Mouse (Mus musculus): Measurements from ENCODE around the gene Leo1. TPM values are rescaled to one million over a fixed set of nuclear protein-coding genes. Genes with fewer than 3 reads are reported as not detected.
A peak's percentile ranks its signal among the peaks of the same experiment; 100 is the strongest.

Leo1 gene
- 1.0 and 1.3 TPM in 2 replicates for polyA plus RNA-seq (2012)

- H3K27me3 ChIP-seq (ENCODE audit: control insufficient read depth), result peaks cover 1% of the 10 kb centered on the region
- TF ChIP-seq GATA1 (IDR thresholded peaks at IDR 0.05; ENCODE audit: low read length) (no peak), TAL1 (IDR thresholded peaks at IDR 0.05; ENCODE audit: low read length) (no peak)
- peaks cover 17% of the 10 kb centered on the region for H3K36me3 ChIP-seq (ENCODE audit: control insufficient read depth)
- peaks cover 24% of the 10 kb centered on the region for H3K4me1 ChIP-seq (ENCODE audit: control insufficient read depth)
- peak within 1 kb of the TSS; percentile 83 for H3K4me3 ChIP-seq (replicated peaks)
- no peaks in the 10 kb centered on the region for H3K9me3 ChIP-seq (ENCODE audit: control insufficient read depth, low read length)
Measured at GRCm38 (mm10) chr9:75440796-75441666, at the start of gene Leo1. Leo1 (plus strand) TSS chr9:75441524.

GRCm38 (mm10) chr9:75393251-75393650 is 48.1 kb upstream of the Leo1 start:
- no peaks in the 10 kb centered on the region for H3K27me3 ChIP-seq (ENCODE audit: control insufficient read depth)
- H3K36me3 ChIP-seq (ENCODE audit: control insufficient read depth), result peaks cover 77% of the 10 kb centered on the region
- peaks cover 5% of the 10 kb centered on the region for H3K4me1 ChIP-seq (ENCODE audit: control insufficient read depth)
- H3K4me3 ChIP-seq (replicated peaks), result no peak overlapping the region
- H3K9me3 ChIP-seq (ENCODE audit: control insufficient read depth, low read length), result peaks cover 10% of the 10 kb centered on the region
- TF ChIP-seq GATA1 (IDR thresholded peaks at IDR 0.05; ENCODE audit: low read length), result no peak
- no peak for TF ChIP-seq TAL1 (IDR thresholded peaks at IDR 0.05; ENCODE audit: low read length)

GRCm38 (mm10) chr9:75395971-75396370 is 45.4 kb upstream of the Leo1 start:
- H3K4me1 ChIP-seq (ENCODE audit: control insufficient read depth), result peaks cover 10% of the 10 kb centered on the region
- H3K27me3 ChIP-seq (ENCODE audit: control insufficient read depth), result no peaks in the 10 kb centered on the region
- H3K4me3 ChIP-seq (replicated peaks), result no peak overlapping the region

GRCm38 (mm10) chr9:75399069-75399468 is 42.3 kb upstream of the Leo1 start:
- H3K36me3 ChIP-seq (ENCODE audit: control insufficient read depth), result peaks cover 33% of the 10 kb centered on the region
- no peaks in the 10 kb centered on the region for H3K27me3 ChIP-seq (ENCODE audit: control insufficient read depth)
- H3K9me3 ChIP-seq (ENCODE audit: control insufficient read depth, low read length), result peaks cover 5% of the 10 kb centered on the region
- H3K4me3 ChIP-seq (replicated peaks), result no peak overlapping the region
- TF ChIP-seq GATA1 (IDR thresholded peaks at IDR 0.05; ENCODE audit: low read length) (no peak), TAL1 (IDR thresholded peaks at IDR 0.05; ENCODE audit: low read length) (no peak)
- peaks cover 19% of the 10 kb centered on the region for H3K4me1 ChIP-seq (ENCODE audit: control insufficient read depth)

More at GRCm38 (mm10) chr9:75395971-75396370, 45.4 kb upstream of the Leo1 start:
- TF ChIP-seq TAL1 (IDR thresholded peaks at IDR 0.05; ENCODE audit: low read length) (no peak), GATA1 (IDR thresholded peaks at IDR 0.05; ENCODE audit: low read length) (no peak)
- Histone ChIP-seq H3K36me3 (ENCODE audit: control insufficient read depth) (peaks cover 58% of the 10 kb centered on the region), H3K9me3 (ENCODE audit: control insufficient read depth, low read length) (peaks cover 5% of the 10 kb centered on the region)

GRCm38 (mm10) chr9:75400639-75401038 is 40.7 kb upstream of the Leo1 start:
- peaks cover 21% of the 10 kb centered on the region for H3K36me3 ChIP-seq (ENCODE audit: control insufficient read depth)
- TF ChIP-seq TAL1 (IDR thresholded peaks at IDR 0.05; ENCODE audit: low read length) (no peak), GATA1 (IDR thresholded peaks at IDR 0.05; ENCODE audit: low read length) (no peak)

GRCm38 (mm10) chr9:75401593-75402504 is 39.5 kb upstream of the Leo1 start:
- peaks cover 16% of the 10 kb centered on the region for H3K4me1 ChIP-seq (ENCODE audit: control insufficient read depth)
- TF ChIP-seq GATA1 (IDR thresholded peaks at IDR 0.05; ENCODE audit: low read length), result no peak
- no peak for TF ChIP-seq TAL1 (IDR thresholded peaks at IDR 0.05; ENCODE audit: low read length)
- H3K9me3 ChIP-seq (ENCODE audit: control insufficient read depth, low read length), result peaks cover 5% of the 10 kb centered on the region
- peaks cover 12% of the 10 kb centered on the region for H3K36me3 ChIP-seq (ENCODE audit: control insufficient read depth)
- no peaks in the 10 kb centered on the region for H3K27me3 ChIP-seq (ENCODE audit: control insufficient read depth)
- no peak overlapping the region for H3K4me3 ChIP-seq (replicated peaks)

More at GRCm38 (mm10) chr9:75400639-75401038, 40.7 kb upstream of the Leo1 start:
- H3K27me3 ChIP-seq (ENCODE audit: control insufficient read depth), result no peaks in the 10 kb centered on the region
- H3K4me3 ChIP-seq (replicated peaks), result no peak overlapping the region
- H3K9me3 ChIP-seq (ENCODE audit: control insufficient read depth, low read length), result peaks cover 5% of the 10 kb centered on the region
- peaks cover 21% of the 10 kb centered on the region for H3K4me1 ChIP-seq (ENCODE audit: control insufficient read depth)

GRCm38 (mm10) chr9:75403520-75403919 is 37.8 kb upstream of the Leo1 start:
- Histone ChIP-seq H3K27me3 (ENCODE audit: control insufficient read depth) (no peaks in the 10 kb centered on the region), H3K4me1 (ENCODE audit: control insufficient read depth) (peaks cover 24% of the 10 kb centered on the region), H3K36me3 (ENCODE audit: control insufficient read depth) (peaks cover 2% of the 10 kb centered on the region), H3K9me3 (ENCODE audit: control insufficient read depth, low read length) (peaks cover under 1% of the 10 kb centered on the region), H3K4me3 (replicated peaks) (no peak overlapping the region)
- TF ChIP-seq GATA1 (IDR thresholded peaks at IDR 0.05; ENCODE audit: low read length) (no peak), TAL1 (IDR thresholded peaks at IDR 0.05; ENCODE audit: low read length) (no peak)

- no peaks in the 10 kb centered on the region for H3K9me3 ChIP-seq (ENCODE audit: control insufficient read depth, low read length)
- no peak overlapping the region for H3K4me3 ChIP-seq (replicated peaks)
- no peaks in the 10 kb centered on the region for H3K27me3 ChIP-seq (ENCODE audit: control insufficient read depth)
- H3K4me1 ChIP-seq (ENCODE audit: control insufficient read depth), result peaks cover 41% of the 10 kb centered on the region
- no peaks in the 10 kb centered on the region for H3K36me3 ChIP-seq (ENCODE audit: control insufficient read depth)
- no peak for TF ChIP-seq GATA1 (IDR thresholded peaks at IDR 0.05; ENCODE audit: low read length)
- TF ChIP-seq TAL1 (IDR thresholded peaks at IDR 0.05; ENCODE audit: low read length), result no peak
Measured at GRCm38 (mm10) chr9:75406121-75406520, 35.2 kb upstream of the Leo1 start.

- Histone ChIP-seq H3K36me3 (ENCODE audit: control insufficient read depth) (no peaks in the 10 kb centered on the region), H3K9me3 (ENCODE audit: control insufficient read depth, low read length) (no peaks in the 10 kb centered on the region), H3K27me3 (ENCODE audit: control insufficient read depth) (no peaks in the 10 kb centered on the region), H3K4me3 (replicated peaks) (peak overlapping the region; percentile 85), H3K4me1 (ENCODE audit: control insufficient read depth) (peaks cover 40% of the 10 kb centered on the region)
- no peak for TF ChIP-seq GATA1 (IDR thresholded peaks at IDR 0.05; ENCODE audit: low read length)
- no peak for TF ChIP-seq TAL1 (IDR thresholded peaks at IDR 0.05; ENCODE audit: low read length)
Measured at GRCm38 (mm10) chr9:75407803-75408202, 33.5 kb upstream of the Leo1 start.
